Mouse (Mus musculus): Measurements from ENCODE around the gene H1foo.

Gene H1foo

GRCm38 (mm10) chr6:115985622-115986021, 40.9 kb downstream of the H1foo start:
- no peak for DNase-seq (ENCODE audit: extremely low spot score, low read depth, low spot score)

- DNase-seq (ENCODE audit: extremely low spot score, low read depth, low spot score), result no peak
These were observed 41.8 kb downstream of the H1foo start for GRCm38 (mm10) chr6:115986472-115987095.

- no peak for DNase-seq (ENCODE audit: extremely low spot score, low read depth, low spot score)
These were observed 42.5 kb downstream of the H1foo start for GRCm38 (mm10) chr6:115987096-115987747.

GRCm38 (mm10) chr6:115989032-115989431, 44.3 kb downstream of the H1foo start:
- DNase-seq (ENCODE audit: extremely low spot score, low read depth, low spot score), result no peak

GRCm38 (mm10) chr6:115989607-115990006, 44.9 kb downstream of the H1foo start:
- DNase-seq (ENCODE audit: extremely low spot score, low read depth, low spot score), result no peak

GRCm38 (mm10) chr6:115990056-115990455, 45.3 kb downstream of the H1foo start:
- DNase-seq (ENCODE audit: extremely low spot score, low read depth, low spot score), result no peak

- no peak for DNase-seq (ENCODE audit: extremely low spot score, low read depth, low spot score)
These were observed 45.7 kb downstream of the H1foo start for GRCm38 (mm10) chr6:115990479-115990878.

GRCm38 (mm10) chr6:115991108-115991880, 46.6 kb downstream of the H1foo start:
- no peak for DNase-seq (ENCODE audit: extremely low spot score, low read depth, low spot score)

- DNase-seq (ENCODE audit: extremely low spot score, low read depth, low spot score), result no peak
These were observed 47.3 kb downstream of the H1foo start for GRCm38 (mm10) chr6:115991881-115992620.

GRCm38 (mm10) chr6:115992981-115993380, 48.2 kb downstream of the H1foo start:
- no peak for DNase-seq (ENCODE audit: extremely low spot score, low read depth, low spot score)

- DNase-seq (ENCODE audit: extremely low spot score, low read depth, low spot score), result no peak
These were observed 48.9 kb downstream of the H1foo start for GRCm38 (mm10) chr6:115993463-115994145.

GRCm38 (mm10) chr6:115994146-115994876, 49.6 kb downstream of the H1foo start:
- no peak for DNase-seq (ENCODE audit: extremely low spot score, low read depth, low spot score)

- peak; percentile 53 for DNase-seq (ENCODE audit: extremely low spot score, low read depth, low spot score)
These were observed 50.3 kb downstream of the H1foo start, which contains the start of gene Plxnd1 for GRCm38 (mm10) chr6:115994877-115995520. Gene Plxnd1 (minus strand): TSS chr6:115995005.

GRCm38 (mm10) chr6:115995531-115995941, 50.8 kb downstream of the H1foo start:
- DNase-seq (ENCODE audit: extremely low spot score, low read depth, low spot score), result no peak

- DNase-seq (ENCODE audit: extremely low spot score, low read depth, low spot score), result no peak
These were observed 51.6 kb downstream of the H1foo start for GRCm38 (mm10) chr6:115996171-115996851.

GRCm38 (mm10) chr6:115997726-115998311, 53.1 kb downstream of the H1foo start:
- DNase-seq (ENCODE audit: extremely low spot score, low read depth, low spot score), result no peak

GRCm38 (mm10) chr6:115998758-115999157, 54.0 kb downstream of the H1foo start:
- no peak for DNase-seq (ENCODE audit: extremely low spot score, low read depth, low spot score)

- no peak for DNase-seq (ENCODE audit: extremely low spot score, low read depth, low spot score)
These were observed 54.5 kb downstream of the H1foo start for GRCm38 (mm10) chr6:115999227-115999626.
